Mouse (Mus musculus) MEL (cell line): ENCODE data around the gene Cnst. TPM values are rescaled to one million over a fixed set of nuclear protein-coding genes. Genes with fewer than 3 reads are reported as not detected.

Experiments used
- DNase-seq: peaks from one replicate; pipeline ENCODE4 v3.0.0; 2011; ENCODE audit warnings: low read depth, low spot score
- H3K27ac ChIP-seq: 2 replicates; pipeline ENCODE4 v1.5.1; 2012; ENCODE audit warnings: low read depth, mild to moderate bottlenecking, control low read depth, low read length, moderate library complexity; ENCODE audit not compliant: control insufficient read depth
- H3K27me3 ChIP-seq, 2 experiments: fragments of 150-350 bp in 1 of 2; sonication (generic) in 1 of 2; 2 replicates each; pipeline ENCODE4 v1.6.1; 2012; ENCODE audit warnings: low read length in 2 of 2, mild to moderate bottlenecking in 2 of 2, improper control_type of control experiment in 1 of 2, moderate library complexity in 1 of 2; ENCODE audit not compliant: insufficient read depth in 2 of 2, control insufficient read depth in 1 of 2
- H3K36me3 ChIP-seq, 2 experiments: 2 replicates each; pipeline ENCODE4 v1.6.1; 2012 to 2014; ENCODE audit warnings: low read length in 2 of 2, improper control_type of control experiment in 1 of 2, inconsistent platforms in 1 of 2, mild to moderate bottlenecking in 1 of 2; ENCODE audit not compliant: insufficient read depth in 2 of 2, control insufficient read depth in 1 of 2
- H3K4me1 ChIP-seq, 2 experiments: fragments of 150-350 bp in 1 of 2; sonication (generic) in 1 of 2; 2 replicates each; pipeline ENCODE4 v1.6.1; 2012; ENCODE audit warnings: low read length in 2 of 2, improper control_type of control experiment in 1 of 2, mild to moderate bottlenecking in 1 of 2; ENCODE audit not compliant: insufficient read depth in 2 of 2, control insufficient read depth in 1 of 2
- H3K4me3 ChIP-seq, 2 experiments: fragments of 150-350 bp in 1 of 2; sonication (generic) in 1 of 2; 2 replicates each; pipeline ENCODE4 v1.5.1; 2012; ENCODE audit warnings: low read depth in 2 of 2, low read length in 2 of 2, mild to moderate bottlenecking in 2 of 2, moderate library complexity in 2 of 2, control low read depth in 1 of 2, improper control_type of control experiment in 1 of 2; ENCODE audit not compliant: control insufficient read depth in 1 of 2, insufficient read depth in 1 of 2
- H3K79me2 ChIP-seq: 2 replicates; pipeline ENCODE4 v1.6.1; 2012; ENCODE audit warnings: mild to moderate bottlenecking, low read length, moderate library complexity; ENCODE audit not compliant: control insufficient read depth, poor library complexity, insufficient read depth
- H3K9ac ChIP-seq: 2 replicates; pipeline ENCODE4 v1.6.1; 2012; ENCODE audit warnings: low read depth, mild to moderate bottlenecking, control low read depth, low read length, moderate library complexity; ENCODE audit not compliant: control insufficient read depth, poor library complexity, severe bottlenecking
- H3K9me3 ChIP-seq: fragments of 150-350 bp; sonication (generic); replicated peaks from 2 replicates; pipeline ENCODE4 v1.6.1; 2012; ENCODE audit warnings: mild to moderate bottlenecking, low read length, improper control_type of control experiment, moderate library complexity; ENCODE audit not compliant: insufficient read depth
- BHLHE40 ChIP-seq: IDR thresholded peaks from 2 replicates; pipeline ENCODE4 v1.6.1; 2012; ENCODE audit warnings: low read depth, mild to moderate bottlenecking, inconsistent platforms, low read length, improper control_type of control experiment, borderline replicate concordance
- E2F4 ChIP-seq: IDR thresholded peaks from 2 replicates; pipeline ENCODE4 v1.6.1; 2011; ENCODE audit warnings: low read depth, low read length, improper control_type of control experiment, borderline replicate concordance
- EP300 ChIP-seq, 2 experiments: IDR thresholded peaks; 2 replicates each; pipeline ENCODE4 v1.6.1; 2011; ENCODE audit warnings: improper control_type of control experiment in 2 of 2, low read length in 2 of 2, low read depth in 1 of 2, mild to moderate bottlenecking in 1 of 2
- MAFK ChIP-seq: IDR thresholded peaks from 2 replicates; pipeline ENCODE4 v1.6.1; 2011; ENCODE audit warnings: low read depth, mild to moderate bottlenecking, low read length, improper control_type of control experiment, borderline replicate concordance
- MAX ChIP-seq: IDR thresholded peaks from 2 replicates; pipeline ENCODE4 v1.6.1; 2011; ENCODE audit warnings: low read length, improper control_type of control experiment
- MXI1 ChIP-seq: IDR thresholded peaks from 2 replicates; pipeline ENCODE4 v1.6.1; 2011; ENCODE audit warnings: mild to moderate bottlenecking, low read depth, low read length, improper control_type of control experiment
- MYC ChIP-seq: IDR thresholded peaks from 2 replicates; pipeline ENCODE4 v1.6.1; 2011; ENCODE audit warnings: low read depth, mild to moderate bottlenecking, low read length, improper control_type of control experiment, moderate library complexity
- NRF1 ChIP-seq: IDR thresholded peaks from 2 replicates; pipeline ENCODE4 v1.6.1; 2014; ENCODE audit warnings: low read depth, mild to moderate bottlenecking, inconsistent platforms, low read length, improper control_type of control experiment, moderate library complexity; ENCODE audit not compliant: poor library complexity, insufficient read depth, severe bottlenecking
- SMC3 ChIP-seq: IDR thresholded peaks from 2 replicates; pipeline ENCODE4 v1.6.1; 2011; ENCODE audit warnings: low read depth, low read length, improper control_type of control experiment
- TAL1 ChIP-seq: IDR thresholded peaks from 2 replicates; pipeline ENCODE4 v1.6.1; 2012; ENCODE audit warnings: mild to moderate bottlenecking, inconsistent platforms, low read length, moderate library complexity, mixed read lengths
- TBP ChIP-seq: IDR thresholded peaks from 2 replicates; pipeline ENCODE4 v1.8.0; 2011; ENCODE audit warnings: low read depth, low read length, improper control_type of control experiment
- USF1 ChIP-seq: IDR thresholded peaks from 2 replicates; pipeline ENCODE4 v1.6.1; 2014; ENCODE audit warnings: low read depth, mild to moderate bottlenecking, inconsistent platforms, low read length, improper control_type of control experiment, moderate library complexity
- USF2 ChIP-seq, 2 experiments: IDR thresholded peaks; 2 replicates each; pipeline ENCODE4 v1.6.1; 2011 to 2012; ENCODE audit warnings: improper control_type of control experiment in 2 of 2, low read length in 2 of 2, borderline replicate concordance in 1 of 2, inconsistent platforms in 1 of 2, low read depth in 1 of 2, mild to moderate bottlenecking in 1 of 2; ENCODE audit not compliant: insufficient read depth in 1 of 2
- ZNF384 ChIP-seq: IDR thresholded peaks from 2 replicates; pipeline ENCODE4 v1.6.1; 2012; ENCODE audit warnings: low read depth, mild to moderate bottlenecking, inconsistent platforms, low read length, improper control_type of control experiment
- polyA plus RNA-seq, 2 experiments: library from polyadenylated mRNA; stranded (reverse) in 1 of 2; unstranded in 1 of 2; fragments of >175 nt in 1 of 2; fragments of >200 nt in 1 of 2; gene quantifications; 2 replicates each; pipeline versions ENCODE4 v1.2.1 to v1.2.4; 2012; ENCODE audit warnings: low replicate concordance in 2 of 2, low read depth in 1 of 2; ENCODE audit not compliant: insufficient read length in 2 of 2, insufficient read depth in 1 of 2, missing spikeins in 1 of 2
- total RNA-seq: library from RNA; depleted of rRNA; stranded (reverse); fragments of 300-350 nt; gene quantifications from 2 replicates; pipeline ENCODE4 v1.2.3, GENCODE M21; 2012

Cnst gene
- total and polyA plus RNA-seq, 3 experiments = 10.4 to 12.1 TPM; not detected in 1

- TF ChIP-seq EP300 (IDR thresholded peaks at IDR 0.05; ENCODE audit: low read depth in 1 of 2, low read length in 2 of 2) (0 out of 4 replicates have a peak, but pooled peaks of 1 of the 2 experiments have one; percentile 17), USF1 (peak; percentile 73), NRF1 (no peak), MAFK (no peak), USF2 (IDR thresholded peaks at IDR 0.05; ENCODE audit: borderline replicate concordance in 1 of 2, insufficient read depth in 1 of 2, low read depth in 1 of 2, low read length in 2 of 2) (0 out of 4 replicates have a peak, but pooled peaks of 1 of the 2 experiments have one; percentile 5), SMC3 (no peak), MXI1 (peak; percentile 94), TBP (no peak), E2F4 (no peak), MYC (0 out of 2 replicates have a peak, but pooled peaks have one; percentile 65), BHLHE40 (peak; percentile 72; the same call in 1 of the 2 replicates), ZNF384 (peak; percentile 10; the same call in 1 of the 2 replicates), MAX (peak; percentile 83)
- TF ChIP-seq, all 39 proteins: peak for 8
- Histone ChIP-seq H3K36me3 (peaks cover 0 to 45% of the 10 kb centered on the region in 2 experiments; a peak in 2 of 4 replicates), H3K4me3 (no peak overlapping the region), H3K4me1 (peaks cover 20 to 26% of the 10 kb centered on the region in 2 experiments), H3K27me3 (no peaks in the 10 kb centered on the region), H3K27ac (no peak overlapping the region), H3K79me2 (peaks cover 10% of the 10 kb centered on the region), H3K9me3 (no peaks in the 10 kb centered on the region), H3K9ac (no peak overlapping the region)
- DNase-seq = peak; percentile 64
Measured at GRCm38 (mm10) chr1:179553197-179553948, 7.2 kb downstream of the Cnst start.

GRCm38 (mm10) chr1:179553949-179554347, 7.8 kb downstream of the Cnst start:
- TF ChIP-seq TAL1 (peak; percentile 33; the same call in 1 of the 2 replicates), MAFK (no peak)
- H3K9me3 ChIP-seq = no peaks in the 10 kb centered on the region
- H3K36me3 ChIP-seq = peaks cover 0 to 45% of the 10 kb centered on the region in 2 experiments; a peak in 2 of 4 replicates
- H3K4me3 ChIP-seq = no peak overlapping the region
- peaks cover 20 to 26% of the 10 kb centered on the region in 2 experiments for H3K4me1 ChIP-seq
- no peaks in the 10 kb centered on the region for H3K27me3 ChIP-seq
- H3K9ac ChIP-seq = no peak overlapping the region
- DNase-seq = peak; percentile 42
- H3K79me2 ChIP-seq = peaks cover 9% of the 10 kb centered on the region
- no peak overlapping the region for H3K27ac ChIP-seq
